ENCODE assay signal across 8 mouse cellular contexts in genomic region chr9:64022562-64023366, GRCm38 (mm10). TPM values are rescaled to one million over a fixed set of nuclear protein-coding genes. Genes with fewer than 3 reads are reported as not detected.
DNase-seq lines count a peak whose midpoint lies in the region; ATAC-seq lines count a peak whose summit lies in the region.

No protein-coding gene starts in this region.

- H3K4me3 ChIP-seq in embryonic facial prominence, embryonic 12.5 days = peak overlapping the region; percentile 88
- peak overlapping the region; percentile 88 for H3K4me3 ChIP-seq in limb, embryonic 11.5 days (ENCODE audit: low read depth, low read length)
- peak overlapping the region; percentile 50 for H3K4me3 ChIP-seq in midbrain, embryonic 13.5 days (replicated peaks)

- no peaks in the 10 kb centered on the region for H3K9me3 ChIP-seq in embryonic facial prominence, embryonic 12.5 days
- H3K9me3 ChIP-seq in limb, embryonic 11.5 days (ENCODE audit: control insufficient read depth, low read length) = no peaks in the 10 kb centered on the region
- H3K9me3 ChIP-seq in midbrain, embryonic 13.5 days = no peaks in the 10 kb centered on the region

- peak overlapping the region; percentile 97 for H3K9ac ChIP-seq in embryonic facial prominence, embryonic 12.5 days
- H3K9ac ChIP-seq in limb, embryonic 11.5 days (ENCODE audit: low read length) = peak overlapping the region; percentile 32
- peak overlapping the region; percentile 77 for H3K9ac ChIP-seq in midbrain, embryonic 13.5 days (replicated peaks)

- peak; percentile 64 for ATAC-seq in embryonic facial prominence, embryonic 12.5 days (ENCODE audit: insufficient number of reproducible peaks, insufficient read depth, low FRiP score, low TSS enrichment)
- peak; percentile 79 for ATAC-seq in limb, embryonic 11.5 days (ENCODE audit: insufficient number of reproducible peaks, low FRiP score, low TSS enrichment, low read depth)
- peak; percentile 67 for ATAC-seq in midbrain, embryonic 13.5 days

- peaks cover 30% of the 10 kb centered on the region for H3K4me1 ChIP-seq in embryonic facial prominence, embryonic 12.5 days
- H3K4me1 ChIP-seq in limb, embryonic 11.5 days (ENCODE audit: control insufficient read depth, insufficient read depth, low read length) = peaks cover 27% of the 10 kb centered on the region
- peaks cover 59% of the 10 kb centered on the region for H3K4me1 ChIP-seq in midbrain, embryonic 13.5 days (replicated peaks)

- WGBS in embryonic facial prominence, embryonic 12.5 days = under 1% methylated on average over 50 of the region's 54 CpGs
- WGBS in limb, embryonic 11.5 days = under 1% methylated on average over 51 of the region's 54 CpGs
- WGBS in midbrain, embryonic 13.5 days = under 1% methylated on average over 52 of the region's 54 CpGs

- H3K4me2 ChIP-seq in embryonic facial prominence, embryonic 12.5 days (replicated peaks) = peak overlapping the region; percentile 96
- H3K4me2 ChIP-seq in limb, embryonic 11.5 days (ENCODE audit: low read depth, severe bottlenecking) = peak overlapping the region; percentile 94
- peak overlapping the region; percentile 93 for H3K4me2 ChIP-seq in midbrain, embryonic 13.5 days (replicated peaks)

- no peaks in the 10 kb centered on the region for H3K36me3 ChIP-seq in embryonic facial prominence, embryonic 12.5 days
- no peaks in the 10 kb centered on the region for H3K36me3 ChIP-seq in limb, embryonic 11.5 days (ENCODE audit: control insufficient read depth, insufficient read depth, low read length)
- H3K36me3 ChIP-seq in midbrain, embryonic 13.5 days = no peaks in the 10 kb centered on the region

- peak overlapping the region; percentile 97 for H3K27ac ChIP-seq in embryonic facial prominence, embryonic 12.5 days
- peak overlapping the region; percentile 98 for H3K27ac ChIP-seq in limb, embryonic 11.5 days (replicated peaks; ENCODE audit: low read depth, low read length)
- peak overlapping the region; percentile 71 for H3K27ac ChIP-seq in midbrain, embryonic 13.5 days

- no peaks in the 10 kb centered on the region for H3K27me3 ChIP-seq in embryonic facial prominence, embryonic 12.5 days
- no peaks in the 10 kb centered on the region for H3K27me3 ChIP-seq in limb, embryonic 11.5 days (ENCODE audit: control insufficient read depth, insufficient read depth, low read length)
- H3K27me3 ChIP-seq in midbrain, embryonic 13.5 days = peaks cover 40% of the 10 kb centered on the region

- peak; percentile 96 for DNase-seq in 3134 (ENCODE audit: extremely low read depth, insufficient read length, low spot score)
- DNase-seq in adrenal gland, postnatal 14 days = peak; percentile 99
- peak; percentile 97 for DNase-seq in heart, adult 18-20 months
- peak; percentile 98 for DNase-seq in kidney, adult 18-20 months
- peak; percentile 100 for DNase-seq in limb, embryonic 11.5 days (ENCODE audit: low spot score)
- peak; percentile 74 for DNase-seq in spleen, adult 12 weeks (ENCODE audit: low spot score)

RNA-seq across cellular contexts. Expression of gene Smad6, which starts 0.9 kb away (rescaled TPM):
- 11.1 and 12.0 TPM in 2 replicates for total RNA-seq in adrenal gland, postnatal 14 days (2021)
- polyA plus RNA-seq in embryonic facial prominence, embryonic 12.5 days (2016; fragmentation: Nextera tagmentation; extraction: Ambion mirVana) = 25.4 and 26.0 TPM in 2 replicates
- total RNA-seq in heart, adult 18-20 months (2021) = 10 to 100 TPM in 1 of 2 experiments, 1 to 10 TPM in 1; 9.0 to 11.3 TPM
- 10.1 and 12.3 TPM in 2 replicates for polyA plus RNA-seq in limb, embryonic 11.5 days (2014; fragmentation: Nextera tagmentation; extraction: Ambion mirVana)
- 1.2 and 2.4 TPM in 2 replicates for polyA plus RNA-seq in midbrain, embryonic 13.5 days (2015; fragmentation: Nextera tagmentation; extraction: Ambion mirVana)

Comparison
In these comparisons a context has a peak if more than half of its experiments do, and no peak if none do; other contexts are left out.
1. Peak in every context shown above with its lines: DNase-seq, ATAC-seq, H3K4me3 ChIP-seq and H3K27ac ChIP-seq.
2. H3K9ac ChIP-seq: peak in every context shown above with its lines; median percentile 97 in embryonic facial prominence, embryonic 12.5 days; 77 in midbrain, embryonic 13.5 days; 32 in limb, embryonic 11.5 days.